Mouse (Mus musculus) kidney, adult 11 months (tissue): ENCODE measurements around the gene Dcst1.

Experiments
- DNase-seq: peaks from one replicate; pipeline ENCODE4 v3.0.0; 2022

The Dcst1 gene

GRCm38 (mm10) chr3:89330948-89331347 lies 34.1 kb downstream of the Dcst1 start:
- DNase-seq, result no peak

GRCm38 (mm10) chr3:89330346-89330745 lies 34.7 kb downstream of the Dcst1 start:
- no peak for DNase-seq

- no peak for DNase-seq
Measured at GRCm38 (mm10) chr3:89328623-89329022, 36.4 kb downstream of the Dcst1 start.

GRCm38 (mm10) chr3:89327371-89327870 lies 37.6 kb downstream of the Dcst1 start:
- no peak for DNase-seq

GRCm38 (mm10) chr3:89325882-89326281 lies 39.2 kb downstream of the Dcst1 start:
- no peak for DNase-seq

- peak; percentile 58 for DNase-seq
Measured at GRCm38 (mm10) chr3:89322514-89323165, 42.4 kb downstream of the Dcst1 start, which contains the start of gene Efna3. Gene Efna3 (minus strand): TSS chr3:89322965.

- DNase-seq, result no peak
Measured at GRCm38 (mm10) chr3:89322131-89322500, 42.9 kb downstream of the Dcst1 start.

GRCm38 (mm10) chr3:89321183-89322130 lies 43.6 kb downstream of the Dcst1 start:
- no peak for DNase-seq

GRCm38 (mm10) chr3:89320581-89321182 lies 44.4 kb downstream of the Dcst1 start:
- no peak for DNase-seq

- no peak for DNase-seq
Measured at GRCm38 (mm10) chr3:89319591-89320350, 45.3 kb downstream of the Dcst1 start.

GRCm38 (mm10) chr3:89318971-89319590 lies 46.0 kb downstream of the Dcst1 start:
- no peak for DNase-seq

- DNase-seq, result no peak
Measured at GRCm38 (mm10) chr3:89318316-89318715, 46.7 kb downstream of the Dcst1 start.

- no peak for DNase-seq
Measured at GRCm38 (mm10) chr3:89317246-89317645, 47.8 kb downstream of the Dcst1 start.

- peak; percentile 82 for DNase-seq
Measured at GRCm38 (mm10) chr3:89316833-89317232, 48.2 kb downstream of the Dcst1 start.

GRCm38 (mm10) chr3:89315930-89316831 lies 48.9 kb downstream of the Dcst1 start:
- no peak for DNase-seq

- DNase-seq, result peak; percentile 60
Measured at GRCm38 (mm10) chr3:89315195-89315929, 49.7 kb downstream of the Dcst1 start.

- no peak for DNase-seq
Measured at GRCm38 (mm10) chr3:89314791-89315190, 50.3 kb downstream of the Dcst1 start.

- no peak for DNase-seq
Measured at GRCm38 (mm10) chr3:89314340-89314739, 50.7 kb downstream of the Dcst1 start.

- DNase-seq, result peak; percentile 76
Measured at GRCm38 (mm10) chr3:89308089-89308488, 57.0 kb downstream of the Dcst1 start.
